Mouse (Mus musculus) thymus, postnatal 10 days (tissue): ENCODE results near the gene Gm20662.
A peak's percentile ranks its signal among the peaks of the same experiment; 100 is the strongest.

ENCODE experiments used
- DNase-seq, 2 experiments: peaks; one replicate each; pipeline ENCODE4 v3.0.0; 2021; ENCODE audit warnings: low spot score in 2 of 2

Gene Gm20662

DNA sequence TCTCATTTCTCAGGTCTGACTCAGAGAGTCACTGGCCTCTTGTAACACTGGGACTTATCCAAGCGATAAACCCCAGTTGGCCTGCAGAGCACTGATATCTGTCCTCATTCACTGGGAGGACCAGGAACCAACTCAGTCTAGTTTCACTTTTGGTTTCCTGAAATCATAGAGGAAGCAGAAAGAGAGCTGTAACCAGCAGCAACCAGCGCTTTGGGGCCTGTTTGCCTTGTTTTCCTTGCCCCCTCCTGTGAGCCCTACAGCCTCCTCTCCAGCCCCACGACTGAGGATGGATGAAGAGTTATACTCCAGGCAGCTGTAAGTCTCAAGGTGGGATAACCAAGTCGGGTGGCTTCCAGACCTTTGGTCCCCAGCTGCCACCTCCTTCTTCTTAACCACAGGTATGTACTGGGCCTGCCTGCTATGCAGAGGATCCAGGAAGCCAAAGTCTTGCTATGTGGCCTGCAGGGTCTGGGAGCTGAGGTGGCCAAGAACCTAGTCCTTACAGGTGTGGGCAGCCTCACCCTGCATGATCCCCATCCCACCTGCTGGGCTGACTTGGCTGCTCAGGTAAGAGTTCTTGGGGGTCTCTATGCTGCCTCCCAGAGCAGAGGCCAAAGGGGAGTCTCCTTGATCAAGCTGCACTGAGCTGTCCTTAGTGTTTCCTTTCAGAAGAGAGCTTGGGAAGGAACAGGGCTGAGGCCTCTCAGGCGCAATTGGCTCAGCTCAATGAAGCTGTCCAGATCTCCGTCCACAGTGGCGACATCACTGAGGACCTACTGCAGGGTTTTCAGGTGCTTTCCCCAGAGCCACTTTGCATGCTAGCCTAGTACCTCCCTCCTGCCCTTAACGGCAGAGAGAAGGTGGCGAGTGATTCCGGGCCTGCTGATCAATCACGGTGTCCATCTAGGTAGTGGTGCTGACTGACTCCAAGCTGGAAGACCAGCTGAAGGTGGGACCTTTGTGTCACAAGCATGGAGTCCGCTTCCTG is 20.5 kb upstream of the Gm20662 start, which contains the start of gene Uba7:
Uba7 (plus strand) TSS at position 107 of the 988 bp plus-strand sequence.
- peak in 1 of 2 experiments; percentile 30 for DNase-seq

DNA sequence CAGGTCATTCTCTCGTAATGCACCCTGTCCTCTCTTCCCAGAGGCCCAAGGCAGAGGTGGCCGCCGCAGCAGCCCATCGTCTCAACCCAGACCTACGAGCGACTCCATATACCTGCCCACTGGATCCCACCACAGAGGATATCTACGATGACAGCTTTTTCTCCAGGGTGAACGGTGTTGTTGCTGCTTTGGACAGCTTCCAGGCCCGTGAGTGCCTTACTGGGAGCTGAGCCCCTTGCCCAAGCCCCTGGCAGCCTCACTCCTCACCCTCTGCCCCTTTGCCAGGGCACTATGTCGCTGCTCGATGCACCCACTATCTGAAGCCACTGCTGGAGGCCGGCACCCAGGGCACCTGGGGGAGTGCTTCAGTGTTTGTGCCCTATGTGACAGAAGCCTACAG is 17.3 kb upstream of the Gm20662 start:
- no peak for DNase-seq

- peak in 1 of 2 experiments; percentile 23 for DNase-seq
Observed at GRCm38 (mm10) chr9:107981684-107982605, 14.2 kb upstream of the Gm20662 start.

DNA sequence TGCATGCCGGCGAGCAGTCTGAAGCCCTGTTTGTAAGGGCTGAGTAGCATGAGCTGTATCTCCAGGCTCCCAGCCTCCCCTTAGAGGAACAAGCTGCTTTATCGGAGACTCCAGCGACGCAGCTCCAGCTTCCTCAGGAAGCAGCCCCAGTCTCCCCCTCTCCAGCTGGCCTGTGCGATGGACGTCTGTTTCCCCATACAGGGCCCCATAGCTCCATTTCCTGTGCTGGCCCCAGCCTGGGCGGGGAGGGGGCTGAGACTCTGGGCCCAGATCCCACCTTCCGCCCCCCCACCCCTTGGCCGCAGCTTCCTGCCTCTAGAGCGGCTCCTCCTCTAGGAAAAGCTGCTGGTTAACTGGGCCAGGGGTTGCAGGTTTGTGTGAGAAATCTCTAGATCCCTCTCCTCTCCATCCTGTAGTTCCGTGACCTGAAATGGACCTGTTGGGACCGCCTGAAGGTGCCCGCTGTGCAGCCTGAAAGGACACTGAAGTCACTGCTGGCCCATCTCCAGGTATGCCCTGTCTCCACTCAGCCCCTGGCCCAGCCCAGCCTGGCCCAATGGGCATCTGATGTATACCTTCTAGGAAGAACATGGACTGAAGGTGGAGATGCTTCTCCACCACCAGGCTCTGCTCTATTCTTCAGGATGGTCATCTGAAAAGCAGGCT is 13.3 kb upstream of the Gm20662 start, which contains the start of gene Gm20661:
Gm20661 (plus strand) TSS at position 378 of the 666 bp plus-strand sequence.
- DNase-seq, result peak; percentile 61 to 62

DNA sequence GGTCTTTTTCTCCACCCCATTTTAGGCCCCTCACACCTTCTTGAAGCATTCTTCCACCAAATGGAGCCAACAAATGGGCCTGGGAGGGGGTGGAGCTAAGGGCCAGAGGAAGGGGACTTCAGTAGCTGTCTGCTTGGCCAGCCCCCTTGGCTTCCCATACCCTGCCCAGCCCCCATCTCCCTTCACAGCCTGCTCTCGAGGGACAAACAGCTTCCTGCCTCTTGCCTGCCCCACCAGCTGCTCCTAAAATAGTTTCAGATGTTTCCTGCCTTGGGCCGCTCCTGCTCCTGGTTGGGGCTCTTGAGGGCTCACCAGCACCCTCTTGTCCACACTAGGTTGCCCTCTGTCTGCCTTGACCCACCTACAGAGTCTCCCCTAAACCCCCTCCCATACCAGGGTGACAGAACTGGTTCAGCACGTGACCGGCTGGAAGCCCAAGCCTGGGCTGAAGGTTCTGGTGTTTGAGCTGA is 12.7 kb upstream of the Gm20662 start:
- DNase-seq, result peak in 1 of 2 experiments; percentile 42

DNA sequence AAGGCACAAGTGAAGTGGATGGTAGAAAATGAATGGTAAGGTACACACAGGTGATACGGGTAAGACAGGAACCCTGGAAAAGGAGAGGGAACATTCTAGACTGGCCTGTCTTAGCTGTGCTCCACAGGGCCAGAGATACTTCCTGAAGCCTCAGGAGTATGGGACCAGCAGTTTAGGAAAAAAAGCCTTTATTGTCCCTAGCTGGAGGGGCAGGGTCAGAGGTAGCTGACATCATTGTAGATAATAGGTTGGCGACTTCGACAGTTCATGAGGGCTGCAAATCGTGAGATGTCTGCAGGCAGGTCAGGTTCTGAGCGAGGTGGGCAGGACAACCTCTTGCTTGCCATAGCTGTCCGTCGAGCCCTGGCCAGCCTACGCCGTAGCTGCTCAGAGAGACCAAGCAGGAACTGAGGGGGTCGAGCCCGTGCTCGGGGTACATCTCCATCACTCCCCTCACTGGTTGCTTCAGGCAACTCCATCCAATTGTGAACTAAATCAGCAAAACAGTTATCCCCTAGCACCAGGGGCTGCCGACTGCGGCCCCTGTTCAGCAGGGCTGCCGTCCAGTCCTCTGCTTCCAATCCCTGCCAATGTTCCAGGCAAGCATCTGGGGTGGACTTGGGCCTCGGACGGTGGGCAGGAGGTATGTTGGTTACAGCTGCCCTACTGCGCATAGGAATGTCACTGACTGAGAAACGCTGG is 11.9 kb upstream of the Gm20662 start:
- no peak for DNase-seq

- no peak for DNase-seq
Observed at GRCm38 (mm10) chr9:107984754-107985055, 11.4 kb upstream of the Gm20662 start.

DNA sequence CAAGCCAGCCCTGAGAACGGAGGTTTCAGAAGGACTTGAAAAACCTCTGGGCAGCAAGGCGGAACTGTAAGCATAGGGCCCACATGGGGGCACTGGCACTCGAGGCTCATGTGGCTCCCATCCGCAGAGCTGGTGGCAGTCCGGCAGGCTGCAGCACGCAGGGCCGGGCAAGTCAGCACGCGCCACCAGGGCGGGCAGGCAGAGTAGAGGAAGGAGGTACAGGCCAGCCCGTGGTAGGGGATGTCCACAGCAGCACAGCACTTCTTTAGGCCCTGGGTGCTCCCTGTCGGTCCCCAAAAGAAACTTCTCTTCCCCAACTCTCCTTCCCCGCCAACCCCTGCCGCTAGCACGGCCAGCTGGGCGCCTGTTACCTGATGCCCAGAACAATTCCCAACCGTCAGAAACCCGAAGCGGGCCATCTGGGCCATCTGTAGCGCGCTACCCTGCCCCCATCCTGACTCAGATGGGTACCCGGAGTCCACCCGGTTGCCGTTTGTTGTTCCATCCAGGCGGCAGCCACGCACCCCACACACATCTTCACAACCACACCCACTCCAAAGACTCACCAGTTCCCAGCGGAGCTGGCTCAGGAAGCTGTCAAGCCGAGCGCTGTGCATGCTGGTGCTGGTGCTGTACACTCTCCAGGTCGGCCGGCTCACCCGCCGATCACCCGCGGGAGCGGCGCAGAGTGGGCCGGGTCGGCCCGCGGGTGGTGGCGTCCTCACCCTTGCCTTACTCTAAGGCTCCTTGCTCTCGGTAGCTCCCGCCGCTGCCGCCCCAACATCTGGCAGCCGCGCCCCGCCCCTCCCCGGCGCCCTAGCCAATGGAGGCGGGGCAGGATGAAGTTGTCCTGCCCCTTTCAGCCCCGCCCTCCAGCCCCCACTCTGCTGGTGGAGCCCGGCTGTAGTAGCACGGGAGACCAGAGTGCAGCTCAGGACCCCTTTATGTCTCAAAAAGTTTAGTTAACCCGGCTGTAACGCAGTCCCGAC is 10.7 kb upstream of the Gm20662 start, which contains the start of gene Inka1:
Inka1 (minus strand) TSS at position 749 of the 989 bp plus-strand sequence.
- DNase-seq, result peak; percentile 87 to 94

DNA sequence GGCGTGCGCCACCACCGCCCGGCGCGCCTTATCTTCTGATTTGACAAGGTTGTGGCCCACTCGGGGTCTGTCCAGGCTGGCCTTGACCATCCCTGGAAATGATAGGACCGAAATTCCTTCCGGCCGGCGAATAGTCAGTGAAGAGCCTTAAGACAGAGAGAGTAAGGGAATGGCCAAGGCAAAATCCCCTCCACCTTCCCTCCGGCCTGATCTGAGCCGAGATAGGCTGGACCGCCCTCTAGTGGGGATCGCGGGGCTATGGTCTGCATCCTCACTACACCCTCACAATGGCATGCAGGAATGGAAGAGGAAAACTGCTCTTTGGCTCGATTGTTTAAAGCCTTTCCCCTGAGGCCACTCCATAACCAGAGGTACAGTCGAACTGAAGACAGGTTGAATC is 9.8 kb upstream of the Gm20662 start:
- peak; percentile 53 to 76 for DNase-seq

DNA sequence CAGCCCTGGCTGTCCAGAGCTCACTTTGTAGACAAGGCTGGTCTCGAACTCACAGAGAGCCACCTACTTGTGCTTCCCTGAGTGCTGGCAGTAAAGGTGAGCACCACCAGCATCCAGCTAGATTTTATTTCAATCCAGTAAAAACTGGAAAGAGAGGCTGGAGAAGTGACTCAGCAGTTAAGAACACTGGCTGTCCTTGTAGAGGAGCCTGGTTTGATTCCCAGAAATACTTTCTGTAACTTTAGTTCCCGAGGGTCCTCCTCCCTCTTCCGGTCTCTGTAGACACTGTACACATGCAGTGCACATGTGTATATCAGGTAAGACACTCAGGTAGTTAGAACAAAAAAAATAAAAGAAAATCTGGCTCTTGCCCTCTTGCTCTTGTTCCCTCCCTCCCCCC is 8.2 kb upstream of the Gm20662 start:
- no peak for DNase-seq

GRCm38 (mm10) chr9:107992197-107992596 is 4.0 kb upstream of the Gm20662 start, which contains the start of gene Cdhr4:
Gene Cdhr4, plus strand, starts transcription at chr9:107992497.
- no peak for DNase-seq

- DNase-seq, result peak; percentile 39 to 48
Observed at GRCm38 (mm10) chr9:107993013-107993412, 3.1 kb upstream of the Gm20662 start.

- no peak for DNase-seq
Observed at GRCm38 (mm10) chr9:107994464-107994863, 1.7 kb upstream of the Gm20662 start.

- no peak for DNase-seq
Observed at GRCm38 (mm10) chr9:107995513-107995912, 636 bp upstream of the Gm20662 start.

GRCm38 (mm10) chr9:108001922-108002770 is 6.0 kb downstream of the Gm20662 start, which contains the start of gene Ip6k1:
Gene Ip6k1, plus strand, starts transcription at chr9:108002501.
- peak; percentile 100 for DNase-seq

- DNase-seq, result peak in 1 of 2 experiments; percentile 37
Observed at GRCm38 (mm10) chr9:108002778-108003530, 6.8 kb downstream of the Gm20662 start.

DNA sequence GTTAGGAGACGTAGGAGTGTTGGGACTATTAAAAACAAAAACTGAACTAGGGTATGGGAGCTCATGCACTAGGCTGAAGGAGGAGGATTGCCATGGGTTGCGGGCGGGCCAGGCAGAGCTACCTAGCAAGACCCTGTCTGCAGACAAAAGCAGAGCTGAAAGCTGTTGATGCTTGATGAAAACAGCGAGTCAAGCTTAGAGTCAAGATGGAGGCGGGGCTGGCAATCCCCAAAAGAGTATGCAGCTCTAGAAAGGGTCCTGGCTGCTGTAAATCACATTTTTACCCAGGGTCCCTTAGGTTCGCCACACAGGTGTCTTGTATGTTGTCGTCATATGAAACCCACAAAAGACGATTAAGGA is 7.4 kb downstream of the Gm20662 start:
- peak; percentile 42 to 46 for DNase-seq

GRCm38 (mm10) chr9:108008041-108008440 is 11.9 kb downstream of the Gm20662 start:
- DNase-seq, result no peak
